Mouse (Mus musculus) limb, embryonic 11.5 days (tissue): ENCODE data around the gene S1pr3. TPM values are rescaled to one million over a fixed set of nuclear protein-coding genes. Genes with fewer than 3 reads are reported as not detected.

Source experiments
- polyA plus RNA-seq: library from polyadenylated mRNA; unstranded; fragments of >200 nt; fragmentation: Nextera tagmentation; extraction: Ambion mirVana; gene quantifications from 2 replicates; pipeline ENCODE4 v1.2.1, GENCODE M21; 2014

The S1pr3 gene
- polyA plus RNA-seq, 1 experiment from 2014 or later: 126 TPM

Other genes with a start within 250 kb of the S1pr3 start
- 3.9 and 4.4 TPM in 2 replicates for gene Nxnl2, start 237.6 kb upstream of the S1pr3 start, polyA plus RNA-seq
- 0.32 and 0.50 TPM in 2 replicates for gene Shc3, start 160.8 kb downstream of the S1pr3 start, polyA plus RNA-seq
- gene Cks2, start 236.6 kb downstream of the S1pr3 start, polyA plus RNA-seq: 464 and 467 TPM in 2 replicates
- 18.8 and 23.2 TPM in 2 replicates for gene Secisbp2, start 243.1 kb downstream of the S1pr3 start, polyA plus RNA-seq